Mouse (Mus musculus): ENCODE measurements around the gene Knstrn. TPM values are rescaled to one million over a fixed set of nuclear protein-coding genes. Genes with fewer than 3 reads are reported as not detected.

Gene Knstrn
- polyA plus RNA-seq, 1 experiment, result not detected

DNA sequence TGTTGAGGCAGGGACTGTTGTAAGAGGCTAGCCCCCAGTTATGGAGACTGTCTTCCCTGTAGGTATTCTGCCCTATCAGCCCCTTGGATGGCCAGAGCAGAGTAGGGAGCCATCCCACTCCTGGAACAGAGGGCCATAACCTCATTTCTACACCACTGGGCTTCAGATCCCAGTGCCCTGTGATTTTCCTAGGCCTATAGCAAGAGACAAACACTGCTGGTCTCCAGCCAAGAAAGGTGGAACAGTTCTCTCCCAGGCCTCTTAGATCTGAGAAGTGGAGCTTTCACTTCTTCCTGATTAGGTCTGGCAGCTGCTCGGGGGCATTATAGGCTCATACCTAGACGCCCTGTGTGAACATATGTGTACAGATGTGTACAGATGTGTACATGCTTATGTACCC lies 37.5 kb upstream of the Knstrn start:
- peaks cover 22% of the 10 kb centered on the region for H3K4me1 ChIP-seq (ENCODE audit: control insufficient read depth, insufficient read depth, low read length)
- TF ChIP-seq CTCF (IDR thresholded peaks at IDR 0.05; ENCODE audit: insufficient read depth, low read depth, low read length) (no peak), POLR2A (IDR thresholded peaks at IDR 0.05; ENCODE audit: insufficient read depth, low read depth, low read length) (no peak)
- H3K4me3 ChIP-seq (ENCODE audit: insufficient read depth, low read depth, low read length), result no peak overlapping the region
- peak overlapping the region; percentile 57 for H3K27ac ChIP-seq (ENCODE audit: insufficient read depth, low read depth, low read length)
- 55% methylated on average over 2 of the region's 2 CpGs for WGBS

DNA sequence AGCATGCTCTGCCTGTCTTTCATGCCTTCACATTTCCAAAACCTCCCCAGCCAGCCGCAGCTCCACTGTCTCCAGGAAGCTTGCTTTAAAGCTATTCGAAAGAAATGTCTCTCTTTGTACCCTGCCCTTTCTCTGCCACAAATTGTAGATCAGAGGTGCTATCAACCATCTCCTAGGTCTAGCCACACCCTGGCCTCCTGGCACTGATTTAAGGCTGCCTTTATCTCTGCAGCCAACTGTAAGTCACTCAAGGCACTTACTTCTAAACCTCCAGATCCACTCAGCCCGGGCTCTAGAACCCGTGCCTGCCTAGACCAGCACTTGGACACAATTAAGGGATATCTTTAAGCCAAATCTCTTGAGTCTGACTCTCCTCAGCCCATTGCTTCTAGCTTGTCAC lies 35.4 kb upstream of the Knstrn start:
- TF ChIP-seq CTCF (IDR thresholded peaks at IDR 0.05; ENCODE audit: insufficient read depth, low read depth, low read length) (no peak), POLR2A (IDR thresholded peaks at IDR 0.05; ENCODE audit: insufficient read depth, low read depth, low read length) (no peak)
- 89% methylated on average over 4 of the region's 4 CpGs for WGBS
- no peak overlapping the region for H3K4me3 ChIP-seq (ENCODE audit: insufficient read depth, low read depth, low read length)
- peaks cover 24% of the 10 kb centered on the region for H3K4me1 ChIP-seq (ENCODE audit: control insufficient read depth, insufficient read depth, low read length)
- H3K27ac ChIP-seq (ENCODE audit: insufficient read depth, low read depth, low read length), result no peak overlapping the region

DNA sequence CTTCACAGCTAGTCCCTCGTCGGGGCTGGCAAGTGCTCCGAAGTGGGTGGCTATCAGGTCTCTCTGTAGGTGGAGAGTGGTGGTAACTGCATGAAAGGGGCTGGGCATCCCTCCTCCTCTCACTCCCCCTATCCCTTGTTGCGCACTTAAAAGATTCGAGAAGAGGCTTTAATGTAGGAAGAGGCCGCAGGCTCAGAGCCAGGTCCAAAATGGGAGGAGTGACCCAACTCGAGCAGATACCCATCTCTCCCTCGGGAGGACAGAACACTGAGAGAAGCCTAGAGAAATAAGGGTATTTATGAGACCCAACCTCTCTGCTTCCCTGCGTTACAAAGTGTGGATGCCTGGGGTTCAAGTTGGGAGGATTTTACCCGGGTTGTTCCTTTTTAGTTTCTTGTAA lies 34.7 kb upstream of the Knstrn start:
- 4% methylated on average over 10 of the region's 10 CpGs for WGBS
- Histone ChIP-seq H3K27ac (ENCODE audit: insufficient read depth, low read depth, low read length) (peak overlapping the region; percentile 77), H3K4me1 (ENCODE audit: control insufficient read depth, insufficient read depth, low read length) (peaks cover 24% of the 10 kb centered on the region), H3K4me3 (ENCODE audit: insufficient read depth, low read depth, low read length) (peak overlapping the region; percentile 52)
- no peak for TF ChIP-seq CTCF (IDR thresholded peaks at IDR 0.05; ENCODE audit: insufficient read depth, low read depth, low read length)

DNA sequence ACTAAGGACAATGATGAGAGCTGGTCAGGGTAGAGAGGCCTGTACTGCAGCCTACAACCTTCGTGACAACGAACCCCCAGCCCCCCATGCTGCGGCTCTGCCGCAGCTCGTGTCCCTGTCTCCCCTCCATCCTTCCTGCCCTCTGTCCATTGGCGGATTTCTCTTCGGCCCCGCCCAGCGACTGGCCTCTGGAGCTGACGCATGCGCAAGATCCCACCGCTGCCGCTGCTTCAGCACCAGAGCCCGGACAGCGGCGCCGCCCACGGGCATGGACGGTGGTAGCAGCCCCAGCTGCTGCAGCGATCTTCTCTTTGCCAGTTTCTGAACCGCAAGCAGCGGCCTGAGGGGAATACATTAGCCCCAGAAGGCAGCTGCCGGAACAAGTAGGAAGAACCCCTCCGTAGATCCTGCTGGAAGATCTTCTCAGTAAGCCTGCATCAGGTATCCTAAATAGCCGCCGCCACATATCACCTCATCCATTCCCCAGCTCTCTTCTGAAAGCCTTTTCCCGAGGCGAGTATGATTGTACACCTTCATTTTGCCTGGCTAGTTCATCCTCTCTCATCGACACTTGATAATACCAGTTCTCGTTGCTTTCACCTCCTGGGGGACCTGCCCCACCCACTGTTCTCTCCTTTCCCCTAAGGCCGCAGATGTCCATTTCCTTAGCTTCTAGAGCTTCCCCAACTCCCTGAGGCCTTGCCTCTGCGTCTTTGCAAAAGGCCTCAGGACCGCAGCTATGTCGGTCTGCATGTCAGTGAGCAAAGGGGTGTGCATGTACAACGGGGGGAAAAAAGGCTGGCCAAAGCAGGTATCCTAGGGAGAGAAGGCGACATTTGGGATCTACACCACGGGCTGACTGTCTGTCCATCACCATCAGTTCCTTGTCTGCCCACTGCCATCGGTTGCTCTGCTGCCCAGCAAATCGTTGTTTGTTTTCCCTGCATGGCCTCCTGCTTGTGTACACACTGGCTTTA lies 34.0 kb upstream of the Knstrn start, which contains the start of gene Disp2:
Gene Disp2 (plus strand): TSS at position 216 of the 977 bp plus-strand sequence.
- TF ChIP-seq CTCF (IDR thresholded peaks at IDR 0.05; ENCODE audit: insufficient read depth, low read depth, low read length) (no peak), POLR2A (IDR thresholded peaks at IDR 0.05; ENCODE audit: insufficient read depth, low read depth, low read length) (peak; percentile 79)
- Histone ChIP-seq H3K4me3 (ENCODE audit: insufficient read depth, low read depth, low read length) (peak within 1 kb of the TSS; percentile 52), H3K4me1 (ENCODE audit: control insufficient read depth, insufficient read depth, low read length) (peaks cover 24% of the 10 kb centered on the region), H3K27ac (ENCODE audit: insufficient read depth, low read depth, low read length) (peak within 1 kb of the TSS; percentile 77)
- 7% methylated on average over 39 of the region's 39 CpGs for WGBS

DNA sequence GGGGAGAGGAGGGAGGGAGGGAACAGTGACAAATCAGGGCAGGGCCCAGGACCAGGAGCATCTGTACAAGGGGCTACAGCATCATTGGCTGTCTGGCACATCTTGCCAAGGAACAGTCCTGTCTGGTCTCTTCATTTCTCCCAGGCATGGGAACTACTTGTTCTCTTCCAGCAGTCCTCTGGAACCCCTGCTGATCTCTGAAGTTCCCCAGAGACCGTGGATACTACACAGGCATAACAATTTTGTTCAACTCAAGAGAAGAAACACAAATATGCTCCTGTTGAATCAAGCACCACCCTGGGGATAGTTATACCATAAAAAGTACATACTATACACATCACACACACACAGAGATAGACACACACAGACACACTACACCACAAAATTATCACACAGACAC lies 32.7 kb upstream of the Knstrn start:
- Histone ChIP-seq H3K4me3 (ENCODE audit: insufficient read depth, low read depth, low read length) (no peak overlapping the region), H3K4me1 (ENCODE audit: control insufficient read depth, insufficient read depth, low read length) (peaks cover 11% of the 10 kb centered on the region), H3K27ac (ENCODE audit: insufficient read depth, low read depth, low read length) (no peak overlapping the region)
- TF ChIP-seq CTCF (IDR thresholded peaks at IDR 0.05; ENCODE audit: insufficient read depth, low read depth, low read length) (no peak), POLR2A (IDR thresholded peaks at IDR 0.05; ENCODE audit: insufficient read depth, low read depth, low read length) (no peak)
- 28% methylated on average over 1 of the region's 1 CpGs for WGBS

DNA sequence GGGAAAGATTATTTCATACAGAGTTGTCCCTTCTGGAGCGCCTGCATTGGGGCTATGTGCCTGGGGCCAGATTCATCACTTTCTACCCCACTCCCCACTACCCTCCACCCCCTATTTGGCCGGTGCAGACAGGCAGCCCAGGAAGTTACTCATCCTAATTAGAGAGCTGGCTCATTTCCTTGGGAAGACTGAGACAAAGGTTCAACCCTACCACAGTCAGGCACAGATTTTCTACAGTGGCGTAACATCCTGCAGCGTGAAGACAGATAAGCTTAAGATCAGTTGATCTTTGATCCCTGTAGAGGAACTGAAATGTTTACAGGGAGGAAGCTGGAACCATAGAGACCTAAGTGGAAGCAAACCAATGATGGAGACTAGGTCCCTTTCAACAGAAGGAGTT lies 31.5 kb upstream of the Knstrn start:
- TF ChIP-seq POLR2A (IDR thresholded peaks at IDR 0.05; ENCODE audit: insufficient read depth, low read depth, low read length), result no peak
- WGBS, result 49% methylated on average over 4 of the region's 4 CpGs

DNA sequence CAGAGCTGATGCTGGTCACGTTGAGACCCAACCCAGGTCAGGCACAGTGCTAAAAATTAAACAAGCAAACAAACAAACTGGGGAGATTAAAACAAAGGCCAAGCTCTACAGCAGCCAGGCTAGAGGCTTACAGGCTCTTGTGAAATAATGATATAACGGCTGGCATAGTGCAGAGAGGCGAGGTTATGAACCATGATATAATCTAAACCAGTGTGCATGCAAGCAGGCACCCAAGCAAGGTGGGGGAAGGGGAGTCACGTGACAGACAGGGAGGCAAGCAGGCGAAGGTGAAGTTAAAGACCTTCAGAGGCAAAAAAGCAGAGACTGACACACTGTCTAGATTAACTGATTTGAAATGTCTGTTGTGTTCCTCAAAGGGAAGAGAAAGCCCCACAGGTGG lies 30.7 kb upstream of the Knstrn start:
- H3K4me3 ChIP-seq (ENCODE audit: insufficient read depth, low read depth, low read length), result no peak overlapping the region
- no peak for TF ChIP-seq POLR2A (IDR thresholded peaks at IDR 0.05; ENCODE audit: insufficient read depth, low read depth, low read length)
- TF ChIP-seq CTCF (IDR thresholded peaks at IDR 0.05; ENCODE audit: insufficient read depth, low read depth, low read length), result no peak
- peaks cover 7% of the 10 kb centered on the region for H3K4me1 ChIP-seq (ENCODE audit: control insufficient read depth, insufficient read depth, low read length)
- no peak overlapping the region for H3K27ac ChIP-seq (ENCODE audit: insufficient read depth, low read depth, low read length)
- 79% methylated on average over 5 of the region's 5 CpGs for WGBS

More for the DNA sequence above, 31.5 kb upstream of the Knstrn start:
- H3K4me3 ChIP-seq (ENCODE audit: insufficient read depth, low read depth, low read length), result no peak overlapping the region
- no peak overlapping the region for H3K27ac ChIP-seq (ENCODE audit: insufficient read depth, low read depth, low read length)
- H3K4me1 ChIP-seq (ENCODE audit: control insufficient read depth, insufficient read depth, low read length), result peaks cover 10% of the 10 kb centered on the region

DNA sequence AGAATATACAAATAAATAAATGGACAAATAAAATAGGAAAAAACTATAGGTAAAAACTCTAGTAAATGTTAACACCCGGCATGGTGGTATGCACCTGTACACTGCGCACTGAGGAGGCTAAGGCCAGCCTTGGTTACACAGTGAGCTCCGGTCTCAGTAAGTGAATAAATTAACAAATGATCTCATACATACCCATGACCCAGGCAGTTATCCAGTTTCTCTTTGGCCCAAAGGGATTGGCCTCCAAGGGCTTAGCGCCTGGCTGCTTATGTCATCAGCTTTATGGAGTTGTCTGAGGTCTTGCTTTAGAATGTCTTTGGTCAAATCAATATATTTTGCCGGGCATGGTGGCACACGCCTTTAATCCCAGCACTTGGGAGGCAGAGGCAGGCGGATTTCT lies 30.1 kb upstream of the Knstrn start:
- no peak overlapping the region for H3K4me3 ChIP-seq (ENCODE audit: insufficient read depth, low read depth, low read length)
- no peak overlapping the region for H3K27ac ChIP-seq (ENCODE audit: insufficient read depth, low read depth, low read length)
- no peak for TF ChIP-seq CTCF (IDR thresholded peaks at IDR 0.05; ENCODE audit: insufficient read depth, low read depth, low read length)
- TF ChIP-seq POLR2A (IDR thresholded peaks at IDR 0.05; ENCODE audit: insufficient read depth, low read depth, low read length), result no peak
- WGBS, result 90% methylated on average over 7 of the region's 7 CpGs
- peaks cover 7% of the 10 kb centered on the region for H3K4me1 ChIP-seq (ENCODE audit: control insufficient read depth, insufficient read depth, low read length)

DNA sequence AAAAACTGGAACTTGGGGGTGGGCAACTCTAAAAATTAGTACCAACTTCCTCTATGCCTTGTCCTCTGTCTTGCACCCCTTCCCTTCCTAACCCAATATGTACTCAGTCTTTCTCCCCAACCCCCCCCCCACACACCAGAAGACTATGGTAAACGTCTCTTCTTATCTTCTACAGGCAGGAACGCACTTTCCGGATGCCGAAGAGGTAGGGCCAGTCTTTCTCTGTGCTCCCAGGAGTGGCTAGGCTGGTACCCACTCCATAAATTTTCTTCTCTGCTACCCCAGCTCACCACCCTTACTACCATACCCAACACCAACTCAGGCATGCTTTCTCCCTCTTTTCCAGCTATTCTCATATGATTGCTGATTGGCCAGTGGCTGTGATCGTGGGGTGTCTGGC lies 27.3 kb upstream of the Knstrn start:
- TF ChIP-seq CTCF (IDR thresholded peaks at IDR 0.05; ENCODE audit: insufficient read depth, low read depth, low read length) (no peak), POLR2A (IDR thresholded peaks at IDR 0.05; ENCODE audit: insufficient read depth, low read depth, low read length) (no peak)
- H3K4me3 ChIP-seq (ENCODE audit: insufficient read depth, low read depth, low read length), result no peak overlapping the region
- no peak overlapping the region for H3K27ac ChIP-seq (ENCODE audit: insufficient read depth, low read depth, low read length)
- peaks cover 16% of the 10 kb centered on the region for H3K4me1 ChIP-seq (ENCODE audit: control insufficient read depth, insufficient read depth, low read length)
- WGBS, result 95% methylated on average over 5 of the region's 5 CpGs
